Mouse (Mus musculus): Measurements from ENCODE around the gene Nop10. TPM values are rescaled to one million over a fixed set of nuclear protein-coding genes. Genes with fewer than 3 reads are reported as not detected.

Nop10 gene
- polyA plus RNA-seq, 1 experiment = 42.0 TPM

DNA sequence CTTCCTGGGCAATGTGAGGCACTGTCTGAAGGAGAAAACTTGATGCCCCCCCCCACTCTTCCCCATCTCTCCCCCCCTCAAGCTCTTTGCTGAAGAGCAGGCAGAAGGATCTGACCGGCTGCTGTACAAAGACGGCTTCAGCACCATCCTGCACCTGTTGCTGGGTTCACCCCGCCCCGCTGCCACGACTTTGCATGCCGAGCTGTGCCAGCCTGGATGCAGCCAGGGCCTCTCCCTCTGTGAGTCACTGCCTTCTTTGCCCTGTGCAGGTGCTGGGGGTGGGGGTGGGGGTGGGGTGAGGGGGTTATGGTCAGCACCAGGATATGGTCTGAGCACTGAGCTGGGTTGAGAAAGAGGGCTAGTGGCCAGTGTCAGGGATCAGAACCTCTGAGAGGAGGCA, 15.5 kb upstream of the Nop10 start:
- no peaks in the 10 kb centered on the region for H3K4me1 ChIP-seq (ENCODE audit: control insufficient read depth, insufficient read depth, insufficient read length)
- no peaks in the 10 kb centered on the region for H3K27me3 ChIP-seq (ENCODE audit: control insufficient read depth, insufficient read depth, low read length)
- H3K36me3 ChIP-seq (ENCODE audit: control insufficient read depth, insufficient read depth, low read length) = no peaks in the 10 kb centered on the region
- WGBS = 84% methylated on average over 6 of the region's 6 CpGs
- TF ChIP-seq CTCF (IDR thresholded peaks at IDR 0.05; ENCODE audit: extremely low read depth, insufficient read depth, insufficient read length, insufficient replicate concordance) = no peak
- TF ChIP-seq POLR2A (IDR thresholded peaks at IDR 0.05; ENCODE audit: low read depth, low read length) = no peak
- no peak for DNase-seq (ENCODE audit: low read depth in 1 of 2, low spot score in 2 of 2)
- no peak overlapping the region for H3K4me3 ChIP-seq (ENCODE audit: extremely low read depth, insufficient read depth, insufficient read length)
- H3K27ac ChIP-seq (ENCODE audit: insufficient read depth, low read length) = no peak overlapping the region

DNA sequence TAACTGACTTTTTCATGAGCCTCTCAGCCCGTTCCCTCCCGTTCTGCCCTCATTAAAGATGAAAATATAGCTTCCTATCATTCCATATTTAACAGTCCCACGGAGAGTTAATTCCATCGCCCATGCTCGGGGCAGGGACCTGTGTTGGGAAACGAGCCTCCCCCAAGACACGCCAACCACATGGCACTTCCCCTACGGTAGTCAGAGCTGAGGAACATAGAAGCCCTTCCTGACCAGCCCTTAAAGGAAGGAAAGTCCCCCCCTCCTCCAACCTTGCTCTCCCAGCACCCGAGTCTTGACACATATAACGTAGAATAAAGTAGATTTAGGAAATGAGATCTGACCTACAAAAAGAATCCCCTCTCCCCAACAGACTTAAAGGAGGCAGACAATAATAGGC, 14.4 kb upstream of the Nop10 start:
- Histone ChIP-seq H3K27ac (ENCODE audit: insufficient read depth, low read length) (no peak overlapping the region), H3K4me1 (ENCODE audit: control insufficient read depth, insufficient read depth, insufficient read length) (no peaks in the 10 kb centered on the region), H3K36me3 (ENCODE audit: control insufficient read depth, insufficient read depth, low read length) (no peaks in the 10 kb centered on the region), H3K27me3 (ENCODE audit: control insufficient read depth, insufficient read depth, low read length) (no peaks in the 10 kb centered on the region), H3K4me3 (ENCODE audit: extremely low read depth, insufficient read depth, insufficient read length) (no peak overlapping the region)
- TF ChIP-seq CTCF (IDR thresholded peaks at IDR 0.05; ENCODE audit: extremely low read depth, insufficient read depth, insufficient read length, insufficient replicate concordance) = no peak
- TF ChIP-seq POLR2A (IDR thresholded peaks at IDR 0.05; ENCODE audit: low read depth, low read length) = no peak
- WGBS = 44% methylated on average over 10 of the region's 10 CpGs
- no peak for DNase-seq (ENCODE audit: low read depth in 1 of 2, low spot score in 2 of 2)

DNA sequence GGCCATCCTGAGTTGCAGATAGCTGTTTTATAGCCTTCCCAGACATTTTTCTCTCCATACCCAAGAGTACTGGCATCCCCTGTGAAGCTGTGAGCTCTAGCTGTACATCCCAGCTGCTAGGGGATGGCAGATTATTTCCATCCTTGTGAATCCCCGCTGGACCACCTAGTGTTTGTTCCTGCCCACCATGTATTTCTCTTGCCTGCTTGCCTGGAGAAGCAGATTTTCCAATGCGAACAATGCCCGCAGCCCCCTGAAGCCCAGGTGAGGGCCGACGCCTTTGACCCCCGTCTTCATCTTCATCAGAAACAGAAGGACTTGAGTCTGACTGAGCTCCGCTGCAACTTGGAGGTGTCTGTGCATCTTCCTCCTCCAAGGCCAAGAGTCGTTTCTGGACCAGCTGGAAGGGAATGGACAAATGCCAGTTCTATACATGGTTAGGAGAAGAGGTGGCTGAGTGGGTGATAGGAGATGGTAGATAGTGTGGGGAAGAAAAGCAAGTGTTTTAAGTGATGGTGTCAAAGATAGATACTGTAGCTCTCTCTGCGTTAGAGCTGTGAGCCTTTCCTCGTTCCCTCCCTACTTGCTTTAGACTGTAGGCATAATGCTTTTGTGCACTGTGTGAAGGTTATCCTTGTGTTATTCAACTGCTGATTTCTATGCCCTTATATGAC, 11.8 kb upstream of the Nop10 start:
- Histone ChIP-seq H3K27me3 (ENCODE audit: control insufficient read depth, insufficient read depth, low read length) (no peaks in the 10 kb centered on the region), H3K36me3 (ENCODE audit: control insufficient read depth, insufficient read depth, low read length) (no peaks in the 10 kb centered on the region), H3K27ac (ENCODE audit: insufficient read depth, low read length) (no peak overlapping the region), H3K4me1 (ENCODE audit: control insufficient read depth, insufficient read depth, insufficient read length) (peaks cover under 1% of the 10 kb centered on the region; the same call in 1 of the 2 replicates), H3K4me3 (ENCODE audit: extremely low read depth, insufficient read depth, insufficient read length) (no peak overlapping the region)
- no peak for DNase-seq (ENCODE audit: low read depth in 1 of 2, low spot score in 2 of 2)
- 87% methylated on average over 10 of the region's 10 CpGs for WGBS
- no peak for TF ChIP-seq POLR2A (IDR thresholded peaks at IDR 0.05; ENCODE audit: low read depth, low read length)
- TF ChIP-seq CTCF (IDR thresholded peaks at IDR 0.05; ENCODE audit: extremely low read depth, insufficient read depth, insufficient read length, insufficient replicate concordance) = no peak

DNA sequence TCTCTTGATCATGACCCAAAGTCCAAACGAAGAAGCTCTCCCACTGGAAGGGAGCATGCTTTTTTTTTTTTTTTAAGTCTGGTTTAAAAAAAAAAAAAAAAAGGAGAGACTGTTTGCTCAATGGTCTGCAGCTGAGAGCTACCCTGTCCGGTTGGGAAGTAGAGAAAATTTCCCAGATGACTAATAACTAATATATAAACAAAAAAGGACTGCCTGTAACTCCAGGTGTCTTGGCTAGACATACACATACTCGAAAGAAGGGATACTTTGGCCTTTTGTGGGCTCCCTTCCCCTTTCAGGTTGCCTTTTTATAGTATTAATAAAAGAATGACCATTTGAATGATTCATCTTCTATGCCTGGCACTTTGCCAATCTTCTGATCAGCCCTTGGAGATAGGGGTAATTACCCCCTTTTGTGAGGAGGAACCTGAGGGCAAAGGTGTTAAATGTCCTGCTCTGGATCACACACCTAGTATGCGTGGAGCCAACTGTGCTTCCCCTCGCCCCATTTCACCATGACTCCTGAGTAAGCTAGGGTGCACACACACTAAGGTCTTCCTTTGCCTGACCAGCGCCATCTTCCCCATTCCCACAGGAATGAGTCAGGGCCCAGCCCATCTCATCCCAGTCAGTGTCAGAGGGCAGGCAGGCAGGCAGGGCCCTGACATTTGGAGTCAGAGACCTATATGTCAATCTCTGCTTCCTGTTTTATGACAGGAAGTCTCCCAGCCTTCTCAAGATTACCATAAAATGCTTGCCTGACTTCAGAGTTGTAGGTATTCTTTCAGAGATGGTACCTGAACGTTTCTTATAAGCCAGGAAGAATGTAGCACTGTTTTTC, 6.8 kb upstream of the Nop10 start:
- 0 out of 2 replicates have a peak overlapping the region, but pooled peaks have one; percentile 0 for H3K27ac ChIP-seq (ENCODE audit: insufficient read depth, low read length)
- no peak overlapping the region for H3K4me3 ChIP-seq (ENCODE audit: extremely low read depth, insufficient read depth, insufficient read length)
- no peaks in the 10 kb centered on the region for H3K36me3 ChIP-seq (ENCODE audit: control insufficient read depth, insufficient read depth, low read length)
- TF ChIP-seq POLR2A (IDR thresholded peaks at IDR 0.05; ENCODE audit: low read depth, low read length) = no peak
- TF ChIP-seq CTCF (IDR thresholded peaks at IDR 0.05; ENCODE audit: extremely low read depth, insufficient read depth, insufficient read length, insufficient replicate concordance) = no peak
- H3K27me3 ChIP-seq (ENCODE audit: control insufficient read depth, insufficient read depth, low read length) = no peaks in the 10 kb centered on the region
- DNase-seq (ENCODE audit: low read depth in 1 of 2, low spot score in 2 of 2) = no peak
- WGBS = 74% methylated on average over 7 of the region's 7 CpGs
- H3K4me1 ChIP-seq (ENCODE audit: control insufficient read depth, insufficient read depth, insufficient read length) = peaks cover 9% of the 10 kb centered on the region; the same call in 1 of the 2 replicates

DNA sequence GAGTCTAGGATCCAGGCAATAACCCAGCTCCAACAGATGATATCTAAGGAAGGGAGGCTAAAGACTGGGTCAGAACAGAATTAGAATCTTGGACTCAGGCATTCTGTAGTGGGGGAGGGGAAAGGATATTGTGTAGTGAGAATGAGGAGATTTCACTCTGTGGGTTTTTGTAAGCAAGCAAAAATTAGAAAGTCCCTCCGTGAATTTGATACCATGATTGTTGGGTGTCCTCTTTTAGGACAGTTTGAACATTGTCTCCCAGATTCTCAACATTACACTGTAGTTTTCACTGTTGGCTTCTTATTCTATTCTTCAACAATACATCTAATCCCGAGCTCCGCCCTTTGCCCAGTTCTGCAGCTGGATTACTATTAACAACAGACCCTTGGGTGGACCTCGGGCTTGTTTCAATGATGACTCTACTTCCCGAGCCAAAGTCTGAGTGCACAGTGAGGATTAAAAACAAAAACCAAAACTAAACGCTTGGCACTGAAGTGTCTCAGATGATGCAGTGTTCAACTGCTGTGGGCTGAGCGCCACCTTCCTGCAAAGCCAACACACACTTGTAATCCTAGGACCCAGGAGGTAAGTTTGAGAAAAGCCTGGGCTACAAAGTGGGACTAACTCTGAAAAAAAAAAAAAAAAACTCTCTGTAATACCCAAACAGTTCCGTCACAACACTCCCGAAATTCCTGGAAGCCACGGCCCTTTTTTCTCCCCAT, 2.3 kb upstream of the Nop10 start, which contains the start of gene Nutm1:
Nutm1 (minus strand) TSS at position 51 of the 722 bp plus-strand sequence.
- Histone ChIP-seq H3K36me3 (ENCODE audit: control insufficient read depth, insufficient read depth, low read length) (no peaks in the 10 kb centered on the region), H3K27ac (ENCODE audit: insufficient read depth, low read length) (no peak within 1 kb of the TSS), H3K4me3 (ENCODE audit: extremely low read depth, insufficient read depth, insufficient read length) (no peak within 1 kb of the TSS), H3K4me1 (ENCODE audit: control insufficient read depth, insufficient read depth, insufficient read length) (peaks cover 14% of the 10 kb centered on the region; the same call in 1 of the 2 replicates), H3K27me3 (ENCODE audit: control insufficient read depth, insufficient read depth, low read length) (no peaks in the 10 kb centered on the region)
- peak in 1 of 2 experiments; percentile 30 for DNase-seq (ENCODE audit: low read depth in 1 of 2, low spot score in 2 of 2)
- no peak for TF ChIP-seq POLR2A (IDR thresholded peaks at IDR 0.05; ENCODE audit: low read depth, low read length)
- peak; percentile 26; the same call in 1 of the 2 replicates for TF ChIP-seq CTCF (IDR thresholded peaks at IDR 0.05; ENCODE audit: extremely low read depth, insufficient read depth, insufficient read length, insufficient replicate concordance)
- 57% methylated on average over 10 of the region's 10 CpGs for WGBS

DNA sequence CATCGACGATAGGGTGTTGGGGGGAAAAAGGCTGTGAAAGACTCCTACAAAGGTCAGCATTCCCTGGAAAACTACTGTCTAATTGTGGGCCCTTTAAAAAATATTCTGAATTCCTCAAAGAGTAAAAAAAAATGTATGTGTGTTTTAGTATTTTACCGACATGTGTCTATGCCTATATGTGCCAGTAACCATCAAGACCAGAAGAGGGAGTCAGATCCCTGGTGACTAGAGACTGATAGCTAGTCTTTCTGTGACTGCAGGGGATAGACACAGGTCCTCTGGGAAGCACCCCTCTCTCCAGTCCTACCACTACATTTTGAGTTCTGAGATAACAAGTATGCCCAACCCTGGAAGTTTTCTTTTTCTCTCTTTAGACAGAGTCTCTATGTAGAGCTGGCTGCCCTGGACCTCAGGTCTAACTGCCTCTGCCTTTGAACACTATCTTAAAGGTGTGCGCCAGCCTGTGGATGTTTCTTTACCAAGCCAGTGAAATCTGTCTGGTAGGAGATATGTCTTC, 1.1 kb downstream of the Nop10 start:
- Histone ChIP-seq H3K36me3 (ENCODE audit: control insufficient read depth, insufficient read depth, low read length) (no peaks in the 10 kb centered on the region), H3K27ac (ENCODE audit: insufficient read depth, low read length) (no peak overlapping the region), H3K27me3 (ENCODE audit: control insufficient read depth, insufficient read depth, low read length) (no peaks in the 10 kb centered on the region), H3K4me3 (ENCODE audit: extremely low read depth, insufficient read depth, insufficient read length) (peak overlapping the region; percentile 14; the same call in 1 of the 2 replicates), H3K4me1 (ENCODE audit: control insufficient read depth, insufficient read depth, insufficient read length) (peaks cover 5% of the 10 kb centered on the region; the same call in 1 of the 2 replicates)
- TF ChIP-seq POLR2A (IDR thresholded peaks at IDR 0.05; ENCODE audit: low read depth, low read length) (no peak), CTCF (IDR thresholded peaks at IDR 0.05; ENCODE audit: extremely low read depth, insufficient read depth, insufficient read length, insufficient replicate concordance) (no peak)
- DNase-seq (ENCODE audit: low read depth in 1 of 2, low spot score in 2 of 2) = no peak
- WGBS = 28% methylated on average over 4 of the region's 4 CpGs
